Mouse (Mus musculus) MEL (cell line): ENCODE data around the gene Tmem234. TPM values are rescaled to one million over a fixed set of nuclear protein-coding genes. Genes with fewer than 3 reads are reported as not detected.

Source experiments
- DNase-seq: peaks from one replicate; pipeline ENCODE4 v3.0.0; 2011; ENCODE audit warnings: low read depth, low spot score
- H3K27ac ChIP-seq: 2 replicates; pipeline ENCODE4 v1.5.1; 2012; ENCODE audit warnings: low read depth, mild to moderate bottlenecking, control low read depth, low read length, moderate library complexity; ENCODE audit not compliant: control insufficient read depth
- H3K27me3 ChIP-seq, 2 experiments: fragments of 150-350 bp in 1 of 2; sonication (generic) in 1 of 2; 2 replicates each; pipeline ENCODE4 v1.6.1; 2012; ENCODE audit warnings: low read length in 2 of 2, mild to moderate bottlenecking in 2 of 2, improper control_type of control experiment in 1 of 2, moderate library complexity in 1 of 2; ENCODE audit not compliant: insufficient read depth in 2 of 2, control insufficient read depth in 1 of 2
- H3K36me3 ChIP-seq, 2 experiments: 2 replicates each; pipeline ENCODE4 v1.6.1; 2012 to 2014; ENCODE audit warnings: low read length in 2 of 2, improper control_type of control experiment in 1 of 2, inconsistent platforms in 1 of 2, mild to moderate bottlenecking in 1 of 2; ENCODE audit not compliant: insufficient read depth in 2 of 2, control insufficient read depth in 1 of 2
- H3K4me1 ChIP-seq, 2 experiments: fragments of 150-350 bp in 1 of 2; sonication (generic) in 1 of 2; 2 replicates each; pipeline ENCODE4 v1.6.1; 2012; ENCODE audit warnings: low read length in 2 of 2, improper control_type of control experiment in 1 of 2, mild to moderate bottlenecking in 1 of 2; ENCODE audit not compliant: insufficient read depth in 2 of 2, control insufficient read depth in 1 of 2
- H3K4me3 ChIP-seq, 2 experiments: fragments of 150-350 bp in 1 of 2; sonication (generic) in 1 of 2; 2 replicates each; pipeline ENCODE4 v1.5.1; 2012; ENCODE audit warnings: low read depth in 2 of 2, low read length in 2 of 2, mild to moderate bottlenecking in 2 of 2, moderate library complexity in 2 of 2, control low read depth in 1 of 2, improper control_type of control experiment in 1 of 2; ENCODE audit not compliant: control insufficient read depth in 1 of 2, insufficient read depth in 1 of 2
- H3K79me2 ChIP-seq: 2 replicates; pipeline ENCODE4 v1.6.1; 2012; ENCODE audit warnings: mild to moderate bottlenecking, low read length, moderate library complexity; ENCODE audit not compliant: control insufficient read depth, poor library complexity, insufficient read depth
- H3K9ac ChIP-seq: 2 replicates; pipeline ENCODE4 v1.6.1; 2012; ENCODE audit warnings: low read depth, mild to moderate bottlenecking, control low read depth, low read length, moderate library complexity; ENCODE audit not compliant: control insufficient read depth, poor library complexity, severe bottlenecking
- H3K9me3 ChIP-seq: fragments of 150-350 bp; sonication (generic); replicated peaks from 2 replicates; pipeline ENCODE4 v1.6.1; 2012; ENCODE audit warnings: mild to moderate bottlenecking, low read length, improper control_type of control experiment, moderate library complexity; ENCODE audit not compliant: insufficient read depth
- BHLHE40 ChIP-seq: IDR thresholded peaks from 2 replicates; pipeline ENCODE4 v1.6.1; 2012; ENCODE audit warnings: low read depth, mild to moderate bottlenecking, inconsistent platforms, low read length, improper control_type of control experiment, borderline replicate concordance
- CHD2 ChIP-seq: IDR thresholded peaks from 2 replicates; pipeline ENCODE4 v1.6.1; 2011; ENCODE audit warnings: low read length, improper control_type of control experiment
- CTCF ChIP-seq, 3 experiments: IDR thresholded peaks in 2 of 3; conservative IDR thresholded peaks in 1 of 3; 2 replicates each; pipeline ENCODE4 v1.5.1; 2011 to 2012; ENCODE audit warnings: low read length in 3 of 3, low read depth in 2 of 3, mild to moderate bottlenecking in 2 of 3, improper control_type of control experiment in 1 of 3, inconsistent platforms in 1 of 3, mixed read lengths in 1 of 3, moderate library complexity in 1 of 3; ENCODE audit not compliant: control insufficient read depth in 1 of 3, insufficient read depth in 1 of 3, poor library complexity in 1 of 3, severe bottlenecking in 1 of 3
- E2F4 ChIP-seq: IDR thresholded peaks from 2 replicates; pipeline ENCODE4 v1.6.1; 2011; ENCODE audit warnings: low read depth, low read length, improper control_type of control experiment, borderline replicate concordance
- ELF1 ChIP-seq: IDR thresholded peaks from 2 replicates; pipeline ENCODE4 v1.6.1; 2014; ENCODE audit warnings: low read depth, mild to moderate bottlenecking, inconsistent platforms, low read length, improper control_type of control experiment, moderate library complexity
- EP300 ChIP-seq, 2 experiments: IDR thresholded peaks; 2 replicates each; pipeline ENCODE4 v1.6.1; 2011; ENCODE audit warnings: improper control_type of control experiment in 2 of 2, low read length in 2 of 2, low read depth in 1 of 2, mild to moderate bottlenecking in 1 of 2
- ETS1 ChIP-seq: IDR thresholded peaks from 2 replicates; pipeline ENCODE4 v1.6.1; 2012; ENCODE audit warnings: low read depth, mild to moderate bottlenecking, inconsistent platforms, low read length, improper control_type of control experiment, moderate library complexity
- GABPA ChIP-seq: IDR thresholded peaks from 2 replicates; pipeline ENCODE4 v1.6.1; 2012; ENCODE audit warnings: low read depth, mild to moderate bottlenecking, inconsistent platforms, low read length, improper control_type of control experiment, moderate library complexity
- GATA1 ChIP-seq: IDR thresholded peaks from 2 replicates; pipeline ENCODE4 v1.6.1; 2011; ENCODE audit warnings: low read depth, low read length, improper control_type of control experiment
- HCFC1 ChIP-seq: IDR thresholded peaks from 2 replicates; pipeline ENCODE4 v1.6.1; 2012; ENCODE audit warnings: low read depth, mild to moderate bottlenecking, inconsistent platforms, low read length, improper control_type of control experiment, moderate library complexity
- JUND ChIP-seq: IDR thresholded peaks from 2 replicates; pipeline ENCODE4 v1.6.1; 2011; ENCODE audit warnings: low read depth, mild to moderate bottlenecking, improper control_type of control experiment, low read length
- KAT2A ChIP-seq: conservative IDR thresholded peaks from 2 replicates; pipeline ENCODE4 v1.6.1; 2012; ENCODE audit warnings: low read depth, low read length, improper control_type of control experiment, inconsistent platforms
- MAFK ChIP-seq: IDR thresholded peaks from 2 replicates; pipeline ENCODE4 v1.6.1; 2011; ENCODE audit warnings: low read depth, mild to moderate bottlenecking, low read length, improper control_type of control experiment, borderline replicate concordance
- MAX ChIP-seq: IDR thresholded peaks from 2 replicates; pipeline ENCODE4 v1.6.1; 2011; ENCODE audit warnings: low read length, improper control_type of control experiment
- MAZ ChIP-seq: IDR thresholded peaks from 2 replicates; pipeline ENCODE4 v1.6.1; 2012; ENCODE audit warnings: low read depth, mild to moderate bottlenecking, inconsistent platforms, low read length, improper control_type of control experiment
- MEF2A ChIP-seq: IDR thresholded peaks from 2 replicates; pipeline ENCODE4 v1.6.1; 2014; ENCODE audit warnings: low read depth, mild to moderate bottlenecking, inconsistent platforms, low read length, improper control_type of control experiment; ENCODE audit not compliant: poor library complexity, insufficient replicate concordance, severe bottlenecking; ENCODE audit errors: extremely low read depth
- MXI1 ChIP-seq: IDR thresholded peaks from 2 replicates; pipeline ENCODE4 v1.6.1; 2011; ENCODE audit warnings: mild to moderate bottlenecking, low read depth, low read length, improper control_type of control experiment
- MYB ChIP-seq: IDR thresholded peaks from 2 replicates; pipeline ENCODE4 v1.6.1; 2011; ENCODE audit warnings: mild to moderate bottlenecking, low read depth, low read length, improper control_type of control experiment
- MYC ChIP-seq: IDR thresholded peaks from 2 replicates; pipeline ENCODE4 v1.6.1; 2011; ENCODE audit warnings: low read depth, mild to moderate bottlenecking, low read length, improper control_type of control experiment, moderate library complexity
- NELFE ChIP-seq: IDR thresholded peaks from 2 replicates; pipeline ENCODE4 v1.6.1; 2011; ENCODE audit warnings: low read depth, low read length, improper control_type of control experiment
- NRF1 ChIP-seq: IDR thresholded peaks from 2 replicates; pipeline ENCODE4 v1.6.1; 2014; ENCODE audit warnings: low read depth, mild to moderate bottlenecking, inconsistent platforms, low read length, improper control_type of control experiment, moderate library complexity; ENCODE audit not compliant: poor library complexity, insufficient read depth, severe bottlenecking
- POLR2A ChIP-seq, 2 experiments: IDR thresholded peaks; 2 replicates each; pipeline ENCODE4 v1.6.1; 2011 to 2012; ENCODE audit warnings: low read length in 2 of 2, mild to moderate bottlenecking in 2 of 2, control low read depth in 1 of 2, improper control_type of control experiment in 1 of 2, low read depth in 1 of 2, moderate library complexity in 1 of 2; ENCODE audit not compliant: control insufficient read depth in 1 of 2, insufficient read depth in 1 of 2, poor library complexity in 1 of 2
- POLR2AphosphoS5 ChIP-seq: IDR thresholded peaks from 2 replicates; pipeline ENCODE4 v1.6.1; 2012; ENCODE audit warnings: low read depth, borderline replicate concordance, mild to moderate bottlenecking, inconsistent platforms, low read length, moderate library complexity, mixed read lengths
- RAD21 ChIP-seq: IDR thresholded peaks from 2 replicates; pipeline ENCODE4 v1.6.1; 2011; ENCODE audit warnings: mild to moderate bottlenecking, low read depth, low read length, improper control_type of control experiment
- RCOR1 ChIP-seq: IDR thresholded peaks from 2 replicates; pipeline ENCODE4 v1.6.1; 2012; ENCODE audit warnings: low read depth, mild to moderate bottlenecking, inconsistent platforms, low read length, improper control_type of control experiment
- SIN3A ChIP-seq: IDR thresholded peaks from 2 replicates; pipeline ENCODE4 v1.6.1; 2012; ENCODE audit warnings: low read length, improper control_type of control experiment, inconsistent platforms
- SMC3 ChIP-seq: IDR thresholded peaks from 2 replicates; pipeline ENCODE4 v1.6.1; 2011; ENCODE audit warnings: low read depth, low read length, improper control_type of control experiment
- TBP ChIP-seq: IDR thresholded peaks from 2 replicates; pipeline ENCODE4 v1.8.0; 2011; ENCODE audit warnings: low read depth, low read length, improper control_type of control experiment
- TCF12 ChIP-seq: IDR thresholded peaks from 2 replicates; pipeline ENCODE4 v1.6.1; 2014; ENCODE audit warnings: low read depth, mild to moderate bottlenecking, inconsistent platforms, low read length, improper control_type of control experiment, moderate library complexity
- UBTF ChIP-seq: IDR thresholded peaks from 2 replicates; pipeline ENCODE4 v1.6.1; 2012; ENCODE audit warnings: low read depth, mild to moderate bottlenecking, inconsistent platforms, low read length, improper control_type of control experiment, moderate library complexity, borderline replicate concordance; ENCODE audit not compliant: insufficient read depth
- USF1 ChIP-seq: IDR thresholded peaks from 2 replicates; pipeline ENCODE4 v1.6.1; 2014; ENCODE audit warnings: low read depth, mild to moderate bottlenecking, inconsistent platforms, low read length, improper control_type of control experiment, moderate library complexity
- ZC3H11A ChIP-seq: IDR thresholded peaks from 2 replicates; pipeline ENCODE4 v1.6.1; 2012; ENCODE audit warnings: low read depth, mild to moderate bottlenecking, inconsistent platforms, low read length, improper control_type of control experiment
- ZKSCAN1 ChIP-seq: IDR thresholded peaks from 2 replicates; pipeline ENCODE4 v1.6.1; 2012; ENCODE audit warnings: low read depth, mild to moderate bottlenecking, inconsistent platforms, low read length, improper control_type of control experiment, moderate library complexity
- ZMIZ1 ChIP-seq: IDR thresholded peaks from 2 replicates; pipeline ENCODE4 v1.6.1; 2012; ENCODE audit warnings: low read depth, mild to moderate bottlenecking, inconsistent platforms, low read length, improper control_type of control experiment, moderate library complexity
- ZNF384 ChIP-seq: IDR thresholded peaks from 2 replicates; pipeline ENCODE4 v1.6.1; 2012; ENCODE audit warnings: low read depth, mild to moderate bottlenecking, inconsistent platforms, low read length, improper control_type of control experiment
- polyA plus RNA-seq, 2 experiments: library from polyadenylated mRNA; stranded (reverse) in 1 of 2; unstranded in 1 of 2; fragments of >175 nt in 1 of 2; fragments of >200 nt in 1 of 2; gene quantifications; 2 replicates each; pipeline versions ENCODE4 v1.2.1 to v1.2.4; 2012; ENCODE audit warnings: low replicate concordance in 2 of 2, low read depth in 1 of 2; ENCODE audit not compliant: insufficient read length in 2 of 2, insufficient read depth in 1 of 2, missing spikeins in 1 of 2
- total RNA-seq: library from RNA; depleted of rRNA; stranded (reverse); fragments of 300-350 nt; gene quantifications from 2 replicates; pipeline ENCODE4 v1.2.3, GENCODE M21; 2012

Gene Tmem234
- total and polyA plus RNA-seq, 3 experiments: 148 to 220 TPM; not detected in 1

DNA sequence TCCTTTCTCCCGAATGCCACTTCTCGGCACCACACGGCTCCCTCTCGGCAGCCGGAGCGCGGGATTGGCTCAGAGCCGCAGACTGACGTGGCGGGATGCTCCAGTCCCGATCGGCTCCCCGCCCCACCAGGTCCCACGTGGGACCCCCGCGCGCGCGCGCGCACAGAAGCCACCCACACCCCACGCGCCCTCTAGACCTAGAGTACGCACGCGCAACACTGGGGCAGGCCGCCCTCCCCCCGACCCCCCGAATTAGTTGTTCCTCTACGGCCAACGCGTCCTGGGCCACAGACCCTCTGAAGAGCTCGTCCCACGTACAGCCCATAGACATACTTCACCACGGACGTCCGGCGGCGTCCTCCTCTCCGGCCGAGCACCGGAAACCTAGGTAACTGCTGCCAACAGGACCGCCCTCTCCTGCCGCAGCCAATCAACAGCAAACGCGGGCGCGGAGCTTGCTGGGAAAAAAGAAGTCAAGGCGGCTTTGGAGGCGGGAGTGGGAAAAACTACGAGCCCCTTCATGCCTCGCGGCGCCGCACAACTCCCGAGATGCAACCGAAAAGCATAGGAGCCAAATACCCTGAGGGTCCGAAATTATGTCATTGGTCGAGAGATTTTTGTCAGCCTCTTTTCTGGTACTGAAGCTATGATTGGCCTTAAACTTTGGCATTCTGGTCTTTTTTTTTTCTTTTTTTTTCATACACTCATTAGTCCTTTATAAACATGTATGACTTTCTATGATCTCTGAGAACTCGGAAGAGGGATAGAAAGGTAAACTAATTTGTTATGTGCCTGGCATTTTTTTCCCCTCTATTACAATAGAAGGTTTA, 40.4 kb downstream of the Tmem234 start, which contains the start of gene Txlna:
Txlna (minus strand) TSS at position 428 of the 830 bp plus-strand sequence.
- peaks cover 20% of the 10 kb centered on the region for H3K79me2 ChIP-seq
- H3K9me3 ChIP-seq: no peaks in the 10 kb centered on the region
- H3K4me1 ChIP-seq: peaks cover 0 to 20% of the 10 kb centered on the region in 2 experiments; a peak in 2 of 4 replicates
- H3K4me3 ChIP-seq: peak within 1 kb of the TSS; percentile 73 to 91
- H3K9ac ChIP-seq: peak within 1 kb of the TSS; percentile 98
- H3K27me3 ChIP-seq: no peaks in the 10 kb centered on the region
- H3K27ac ChIP-seq: peak within 1 kb of the TSS; percentile 97
- H3K36me3 ChIP-seq: peaks cover 6 to 11% of the 10 kb centered on the region in 2 experiments; a peak in 3 of 4 replicates
- peak; percentile 99 for DNase-seq
- TF ChIP-seq CTCF (IDR thresholded peaks at IDR 0.05 in 2 of 3, conservative IDR thresholded peaks at IDR 0.05 in 1 of 3; ENCODE audit: control insufficient read depth in 1 of 3, insufficient read depth in 1 of 3, low read depth in 2 of 3, low read length in 3 of 3, poor library complexity in 1 of 3, severe bottlenecking in 1 of 3) (peak in 1 of 3 experiments; percentile 20; a peak in 1 of 6 replicates), BHLHE40 (0 out of 2 replicates have a peak, but pooled peaks have one; percentile 33), TBP (peak; percentile 61), ZNF384 (peak; percentile 99), E2F4 (peak; percentile 70; the same call in 1 of the 2 replicates), TCF12 (no peak; the same call in none of the 2 replicates), NELFE (peak; percentile 97), ZKSCAN1 (no peak; the same call in 1 of the 2 replicates), GABPA (no peak), GATA1 (no peak), MXI1 (peak; percentile 81), HCFC1 (peak; percentile 96), SMC3 (no peak), RAD21 (no peak), KAT2A (peak; percentile 87), POLR2AphosphoS5 (no peak), MYB (no peak), MAX (peak; percentile 90), RCOR1 (no peak), UBTF (no peak), ETS1 (no peak), MAFK (no peak), MAZ (peak; percentile 75; the same call in 1 of the 2 replicates), CHD2 (no peak; the same call in 1 of the 2 replicates), ZC3H11A (no peak), MYC (peak; percentile 85), SIN3A (peak; percentile 68), EP300 (IDR thresholded peaks at IDR 0.05; ENCODE audit: low read depth in 1 of 2, low read length in 2 of 2) (no peak), ELF1 (peak; percentile 69), ZMIZ1 (peak; percentile 84), MEF2A (0 out of 2 replicates have a peak, but pooled peaks have one; percentile 37), POLR2A (IDR thresholded peaks at IDR 0.05; ENCODE audit: control insufficient read depth in 1 of 2, insufficient read depth in 1 of 2, low read depth in 1 of 2, low read length in 2 of 2, poor library complexity in 1 of 2) (peak; percentile 92 to 95), USF1 (peak; percentile 90), JUND (no peak), NRF1 (peak; percentile 83)
